Mouse (Mus musculus) G1E-ER4 (cell line): ENCODE measurements around the gene Ppp2r5a. TPM values are rescaled to one million over a fixed set of nuclear protein-coding genes. Genes with fewer than 3 reads are reported as not detected.

Experiments
- GATA1 ChIP-seq: IDR thresholded peaks from one replicate; pipeline ENCODE4 v1.8.0; 2012; ENCODE audit warnings: low read length, inconsistent platforms
- polyA plus RNA-seq: library from polyadenylated mRNA; stranded (reverse); fragments of >175 nt; gene quantifications from 2 replicates; pipeline ENCODE4 v1.2.3, GENCODE M21; 2012

Ppp2r5a gene
- polyA plus RNA-seq, 1 experiment = 68.0 TPM

DNA sequence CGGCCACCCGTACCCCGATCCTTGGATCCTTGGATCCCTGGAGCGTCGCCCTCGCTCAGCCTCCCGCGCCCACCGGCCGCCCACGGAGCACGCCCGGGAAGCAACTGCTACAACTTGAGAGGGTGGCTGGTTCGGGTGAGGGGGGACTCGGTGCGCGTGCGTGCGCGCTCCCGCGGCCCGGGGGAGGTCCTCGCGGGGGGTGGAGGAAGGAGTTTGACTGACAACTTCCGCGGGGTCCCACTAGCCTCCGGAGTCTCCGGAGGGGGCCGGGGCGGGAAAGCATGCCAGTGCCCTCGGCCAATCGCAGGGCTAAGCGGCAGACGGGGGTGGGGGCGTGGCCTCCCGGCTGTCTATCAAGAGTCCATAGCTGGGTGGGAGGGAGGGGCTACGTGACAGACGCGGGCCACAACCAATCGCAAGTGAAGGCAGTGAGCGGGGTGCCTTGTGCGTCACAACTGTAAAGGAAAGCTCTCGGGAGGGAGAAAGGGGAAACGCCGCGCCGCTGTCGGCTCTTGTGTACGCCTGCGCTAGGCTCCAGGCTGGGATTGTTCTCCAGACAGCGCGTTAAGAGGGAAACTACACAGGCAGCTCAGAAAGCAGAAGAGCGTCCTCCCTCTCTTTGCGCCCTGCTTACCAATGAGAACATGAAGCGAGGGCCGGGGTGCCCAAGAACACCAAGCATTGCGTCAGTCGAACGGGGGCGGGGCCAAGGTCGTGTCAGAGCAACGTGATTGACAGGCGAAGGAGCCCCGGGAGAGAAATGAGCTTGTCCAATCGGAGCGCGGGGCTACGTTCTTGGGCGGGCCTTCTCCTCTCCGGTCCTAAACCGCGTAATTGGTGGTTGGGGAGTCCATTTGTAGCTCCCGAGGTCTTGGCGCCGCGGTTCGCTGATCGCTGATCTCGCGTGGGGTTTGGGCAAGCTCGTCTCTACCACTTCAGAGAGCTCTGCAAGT, 5.9 kb downstream of the Ppp2r5a start:
- TF ChIP-seq GATA1 = no peak

DNA sequence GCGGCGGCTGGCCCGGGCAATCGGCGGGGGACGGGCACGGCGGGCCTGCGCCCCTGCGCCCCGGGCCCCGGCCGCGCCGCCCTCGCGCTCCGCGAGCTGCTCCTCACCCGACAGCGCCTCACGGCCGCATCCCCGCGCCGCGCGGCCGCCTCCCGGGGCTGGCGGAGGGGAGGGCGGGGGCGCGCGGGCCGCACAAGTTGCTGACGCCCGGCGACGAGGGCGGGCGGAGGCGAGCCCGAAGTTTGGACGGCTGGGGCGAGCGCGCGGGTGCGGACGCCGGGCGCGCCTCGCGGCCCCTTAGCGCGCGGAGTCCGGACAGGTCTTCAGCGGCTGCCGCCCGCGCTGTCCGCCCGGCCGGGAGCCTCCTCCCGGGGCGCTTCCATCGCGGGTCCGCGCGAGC, 6.6 kb downstream of the Ppp2r5a start:
- TF ChIP-seq GATA1 = no peak

DNA sequence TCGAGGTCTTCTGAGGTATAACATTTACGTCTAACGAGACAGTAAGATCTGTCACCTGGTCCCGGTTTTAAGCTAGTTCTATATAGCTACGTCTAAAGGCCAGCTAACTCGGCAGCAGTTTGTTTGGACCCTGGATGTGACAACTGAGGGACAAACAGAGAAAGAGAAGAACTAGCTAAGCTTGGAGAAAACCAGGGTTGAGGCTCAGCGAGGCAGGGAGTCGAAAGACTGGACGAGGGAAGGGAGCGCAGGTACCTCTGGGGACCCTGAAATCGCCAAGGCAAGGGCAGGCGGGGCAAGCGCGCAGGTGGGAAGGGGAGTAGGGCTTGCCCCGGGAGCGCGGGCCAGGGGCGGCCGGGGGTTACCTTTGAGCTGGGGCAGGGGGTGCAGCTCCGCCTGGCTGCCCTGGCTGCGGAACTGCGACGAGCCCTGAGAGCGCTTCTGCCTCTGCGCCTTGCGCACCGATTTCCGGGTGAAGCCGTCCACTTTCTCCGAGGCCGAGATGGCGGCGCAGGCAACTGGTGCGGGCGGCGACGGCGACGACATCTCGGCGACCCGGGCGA, 7.1 kb downstream of the Ppp2r5a start:
- TF ChIP-seq GATA1 = no peak

DNA sequence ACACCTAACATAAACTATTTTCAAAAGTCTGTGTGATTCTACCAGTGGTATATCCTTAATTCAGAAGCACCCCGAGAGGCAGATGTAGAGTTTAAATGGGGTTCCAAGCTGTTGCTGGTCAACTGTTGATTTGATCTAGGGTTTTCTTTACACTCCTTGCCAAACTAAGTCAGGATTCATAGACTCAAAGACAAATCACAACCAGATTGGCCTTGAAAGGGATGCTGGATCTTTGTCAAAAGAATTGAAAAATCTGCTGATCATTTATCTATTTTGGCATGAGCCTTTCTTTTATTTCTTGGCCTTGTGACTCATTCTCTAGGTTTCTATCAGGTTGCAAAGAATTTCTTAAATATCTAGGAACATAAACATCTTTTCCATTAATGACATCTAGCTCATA, 7.9 kb downstream of the Ppp2r5a start:
- no peak for TF ChIP-seq GATA1

DNA sequence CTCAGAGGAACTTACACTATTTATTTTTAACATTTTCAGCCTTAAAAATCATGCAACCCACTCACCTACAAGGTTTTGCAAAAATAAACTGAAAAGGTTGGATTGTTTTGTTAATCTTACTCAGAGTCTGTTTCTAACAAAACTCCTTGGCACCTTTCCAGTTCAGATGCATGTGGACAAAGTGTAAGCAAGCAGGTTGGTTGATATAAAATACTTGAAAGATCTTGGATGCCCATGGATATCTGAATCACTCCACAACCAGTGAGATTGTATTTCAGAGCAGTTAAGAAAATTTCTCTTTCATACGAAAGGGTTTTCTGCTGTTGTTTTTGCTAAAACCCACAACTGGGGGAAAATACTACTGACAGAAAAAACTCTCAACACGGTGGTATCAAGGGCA, 8.9 kb downstream of the Ppp2r5a start:
- no peak for TF ChIP-seq GATA1

DNA sequence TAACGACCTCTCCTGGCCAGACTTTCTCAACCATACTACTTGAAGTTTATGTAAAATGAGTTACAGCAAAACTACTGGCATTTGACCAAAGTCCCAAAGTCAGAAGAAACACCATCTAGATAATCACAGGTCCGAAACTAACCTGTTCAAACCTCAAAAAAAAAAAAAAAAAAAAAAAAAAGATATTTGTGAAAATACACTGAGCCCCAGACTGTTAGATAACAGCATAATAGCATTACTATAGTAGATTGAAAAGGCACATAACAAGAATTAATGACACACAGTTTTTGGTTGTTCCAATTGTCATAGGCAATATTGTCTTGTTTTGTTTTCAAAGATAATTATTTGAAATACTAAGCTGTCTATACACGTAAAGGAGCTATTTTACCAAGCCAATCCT, 9.5 kb downstream of the Ppp2r5a start:
- TF ChIP-seq GATA1 = no peak

DNA sequence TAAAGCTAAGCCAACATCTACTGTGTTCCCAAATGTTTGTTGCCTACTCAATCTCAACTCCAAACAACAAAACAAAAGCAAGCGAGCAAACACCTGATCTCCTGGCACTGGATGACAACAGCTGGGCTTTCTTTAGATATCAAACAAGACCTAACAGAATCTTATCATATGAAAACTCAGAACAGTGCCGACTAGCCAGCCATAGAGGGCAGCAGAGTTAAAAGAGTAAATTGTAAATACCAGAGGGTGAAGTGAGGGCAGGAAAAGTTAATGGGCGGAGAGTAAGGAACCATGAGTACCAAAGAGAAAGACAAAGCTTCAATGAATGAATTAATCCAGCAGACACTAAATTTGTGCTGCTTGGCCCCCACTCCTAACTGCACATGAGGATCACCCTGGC, 11.8 kb downstream of the Ppp2r5a start:
- no peak for TF ChIP-seq GATA1

DNA sequence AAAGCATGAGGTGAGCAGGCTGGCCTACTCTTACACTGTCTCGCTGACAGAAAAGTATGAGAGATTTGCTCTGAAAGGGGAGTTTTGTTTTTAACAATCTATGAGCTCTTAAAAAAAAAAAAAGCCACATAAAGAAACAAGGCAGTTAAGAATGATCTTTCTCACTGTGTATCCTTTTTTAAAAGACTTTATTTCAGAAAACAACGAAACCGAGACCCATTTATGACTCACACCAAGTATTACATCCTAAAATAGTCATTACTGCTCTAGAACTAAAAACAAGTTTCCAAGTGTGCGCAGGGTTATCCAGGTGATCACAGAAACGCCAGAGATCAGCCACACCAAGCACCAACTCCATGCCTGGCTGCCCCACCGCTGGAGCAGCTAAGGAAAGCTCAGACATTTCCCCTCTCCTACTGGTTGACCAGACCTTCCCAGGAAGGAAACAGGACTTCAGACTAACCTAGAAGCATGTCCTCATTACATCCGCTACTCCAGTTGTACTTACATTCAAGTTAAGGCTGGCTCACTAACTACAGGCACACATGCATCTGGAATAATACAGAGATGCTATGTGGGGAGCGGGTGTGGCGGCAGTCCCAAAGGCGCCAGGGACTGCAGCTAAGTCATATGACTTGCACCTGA, 18.2 kb downstream of the Ppp2r5a start:
- TF ChIP-seq GATA1 = no peak

DNA sequence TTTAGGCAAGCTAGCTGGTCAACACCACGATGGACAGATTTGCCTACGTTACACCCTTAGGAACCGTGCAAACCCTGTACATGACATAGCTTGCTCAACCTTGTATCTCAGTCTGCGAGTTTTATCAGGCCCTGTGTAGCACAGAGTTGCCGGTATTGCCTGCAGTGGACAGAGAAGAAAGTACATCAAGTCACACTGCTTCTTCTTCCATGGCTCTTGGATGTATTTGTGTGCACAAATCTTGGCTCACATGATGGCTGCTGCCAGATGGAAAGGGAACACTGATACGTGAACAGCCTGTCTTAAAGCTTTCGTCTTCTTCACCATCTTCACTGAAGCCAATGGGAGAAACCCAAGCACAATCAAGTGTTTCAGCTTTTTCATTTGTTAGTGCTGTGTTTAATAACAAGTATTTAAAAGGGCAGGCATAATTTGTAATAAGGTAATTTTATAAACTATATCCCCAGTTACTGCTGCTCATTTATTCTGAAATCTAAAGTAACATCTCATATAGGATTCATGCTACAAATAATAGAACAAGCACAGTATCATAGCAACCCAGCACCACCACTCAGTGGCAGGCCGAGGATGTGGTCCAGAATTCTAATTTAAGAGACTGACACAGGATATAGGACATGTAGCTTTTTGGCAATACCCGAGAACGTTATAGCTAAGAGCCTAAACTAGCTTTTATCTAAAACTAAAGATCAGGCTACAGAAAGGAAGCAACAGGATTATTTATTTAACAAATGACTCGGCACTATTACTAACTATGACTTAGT, 20.9 kb downstream of the Ppp2r5a start:
- TF ChIP-seq GATA1 = no peak

DNA sequence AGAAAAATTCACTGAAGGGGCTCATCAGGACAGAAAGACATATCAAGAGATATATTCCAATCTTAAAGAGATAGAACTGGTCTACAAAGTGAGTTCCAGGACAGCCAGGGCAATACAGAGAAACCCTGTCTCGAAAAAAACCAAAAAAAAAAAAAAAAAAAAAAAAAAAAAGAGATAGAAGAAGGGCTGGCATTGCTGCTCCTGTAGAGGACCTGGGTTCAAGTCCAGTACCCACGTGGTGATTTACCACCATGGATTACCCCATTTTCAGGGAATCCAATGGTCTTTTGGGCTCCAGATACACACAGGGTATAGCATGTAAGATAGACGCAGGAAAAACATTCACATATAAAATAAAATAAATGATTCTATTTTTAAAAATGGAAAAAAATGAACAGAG, 22.2 kb downstream of the Ppp2r5a start:
- TF ChIP-seq GATA1 = no peak

DNA sequence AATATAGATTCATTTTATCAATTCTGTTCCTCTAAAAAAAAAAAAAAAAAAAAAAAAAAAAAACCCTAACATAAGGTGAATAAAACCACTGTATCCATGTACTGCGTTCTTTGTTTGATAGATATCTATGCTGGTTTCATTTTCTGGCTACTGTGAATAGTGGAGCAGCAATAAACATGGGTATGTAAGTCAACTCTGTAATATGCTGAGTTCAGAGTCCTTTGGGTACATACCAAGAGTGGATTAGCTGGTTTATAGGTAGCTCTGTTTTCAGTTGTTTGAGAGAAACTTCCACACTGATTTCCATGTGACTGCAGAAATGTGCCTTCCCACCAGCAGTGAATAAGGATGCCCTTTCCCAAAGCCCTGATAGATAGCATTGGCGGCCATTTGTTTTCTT, 25.0 kb downstream of the Ppp2r5a start:
- no peak for TF ChIP-seq GATA1

DNA sequence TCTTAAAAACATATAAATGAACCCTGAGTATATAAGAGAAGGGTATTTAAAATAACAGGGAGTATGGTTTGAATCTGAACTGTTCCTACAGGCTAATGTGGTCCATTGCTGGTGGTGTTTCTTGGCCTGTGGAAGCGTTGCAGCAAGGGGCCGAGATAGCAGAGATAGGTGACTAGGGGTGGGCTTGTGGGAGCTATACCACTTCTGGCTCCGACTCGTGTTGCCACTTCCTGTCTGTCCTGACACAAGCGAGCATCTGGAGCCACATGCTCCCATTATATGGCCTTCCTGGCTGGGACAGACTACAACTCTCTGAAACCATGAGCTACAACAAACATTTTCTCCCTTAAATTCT, 27.5 kb downstream of the Ppp2r5a start:
- no peak for TF ChIP-seq GATA1

DNA sequence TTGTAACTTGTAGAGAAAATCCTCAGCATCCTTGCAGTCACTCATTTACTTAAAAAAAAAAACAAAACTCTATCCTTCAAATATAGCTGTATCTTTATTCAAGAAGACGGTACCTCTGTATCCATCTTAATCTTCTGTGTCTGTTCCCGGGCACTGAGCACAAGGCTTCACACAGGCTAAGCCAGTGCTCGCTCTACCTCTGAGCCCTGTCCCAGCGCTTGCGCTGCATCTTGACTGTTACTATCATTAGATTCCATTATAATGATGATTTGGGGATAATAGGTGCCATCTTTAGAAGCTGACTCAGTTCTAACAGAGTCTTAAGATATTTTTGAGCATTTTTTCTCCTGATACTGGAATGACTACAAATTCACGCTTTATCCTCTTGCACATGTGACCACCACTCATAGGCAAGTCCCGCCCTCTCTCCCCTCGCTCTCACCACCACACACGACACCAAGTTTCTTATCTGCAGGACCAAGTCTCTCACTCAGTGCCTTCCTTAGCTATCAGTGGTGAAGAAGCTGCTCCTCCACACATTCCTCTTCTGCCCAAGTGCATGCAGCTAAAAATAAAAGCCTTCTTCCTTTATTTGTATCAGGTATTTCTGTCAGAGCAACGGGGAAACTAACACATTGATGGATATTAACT, 28.0 kb downstream of the Ppp2r5a start:
- peak; percentile 38 for TF ChIP-seq GATA1

DNA sequence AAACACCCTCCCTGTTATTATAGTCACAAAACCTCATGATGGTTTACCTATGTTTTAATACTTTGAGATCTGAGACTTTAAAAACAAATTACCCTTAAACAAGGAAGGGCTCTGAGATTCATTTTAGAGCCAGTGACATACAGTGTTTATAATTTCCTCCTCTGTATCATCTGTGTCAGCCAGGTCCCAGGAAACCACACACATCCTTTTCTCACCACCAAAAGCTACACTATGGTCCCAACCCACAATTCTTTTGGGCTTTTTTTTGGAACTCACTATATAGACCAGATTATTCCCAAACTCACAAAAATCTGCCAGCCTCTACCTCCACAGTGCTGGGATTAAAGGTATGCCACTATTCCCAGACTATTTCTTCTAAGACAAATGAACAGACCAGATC, 33.9 kb downstream of the Ppp2r5a start:
- no peak for TF ChIP-seq GATA1

DNA sequence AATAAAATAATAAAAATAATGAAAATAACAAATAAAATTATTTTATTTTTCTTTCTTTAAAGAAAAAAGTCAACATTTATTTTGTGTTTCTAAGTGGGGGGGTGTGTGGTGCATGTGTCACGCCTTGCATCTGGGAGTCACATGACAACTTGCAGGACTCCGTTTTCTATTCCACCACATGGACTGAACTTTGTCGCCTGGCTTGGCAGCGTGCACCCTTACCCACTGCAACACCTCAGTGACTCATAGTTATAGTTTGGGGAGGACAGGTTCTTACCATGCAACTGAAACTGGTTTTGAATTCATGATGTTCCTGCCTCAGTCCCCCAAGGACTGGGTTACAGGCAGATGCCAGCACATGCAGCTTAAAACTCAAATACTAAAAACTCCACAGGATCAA, 34.9 kb downstream of the Ppp2r5a start:
- TF ChIP-seq GATA1 = no peak
